Mouse (Mus musculus): ENCODE data around the gene Tnni1. TPM values are rescaled to one million over a fixed set of nuclear protein-coding genes. Genes with fewer than 3 reads are reported as not detected.

Gene Tnni1
- total RNA-seq, 4 experiments from 2014 or later, result 0.44 to 2.4 (median 1.1) TPM

DNA sequence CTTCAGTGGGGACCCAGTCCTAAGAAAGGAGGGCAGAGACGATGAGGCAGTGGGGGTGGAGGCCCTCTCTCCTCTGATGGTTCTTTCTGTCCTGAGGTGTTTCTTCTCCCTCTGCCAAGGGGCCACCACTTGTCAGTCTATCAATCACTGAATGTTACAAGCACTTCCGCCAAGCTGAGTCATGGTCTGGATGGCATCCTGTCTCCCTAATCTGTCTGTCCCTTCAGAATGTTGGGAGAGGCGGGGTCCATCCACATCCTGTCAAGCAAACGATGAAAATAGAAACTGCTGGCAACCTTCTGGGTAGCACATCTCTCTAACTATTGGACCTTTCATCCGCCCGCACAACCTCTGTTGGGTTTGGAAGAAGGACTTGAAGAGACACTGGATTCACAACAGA lies 65.2 kb downstream of the Tnni1 start:
- no peak for DNase-seq (ENCODE audit: low spot score)

DNA sequence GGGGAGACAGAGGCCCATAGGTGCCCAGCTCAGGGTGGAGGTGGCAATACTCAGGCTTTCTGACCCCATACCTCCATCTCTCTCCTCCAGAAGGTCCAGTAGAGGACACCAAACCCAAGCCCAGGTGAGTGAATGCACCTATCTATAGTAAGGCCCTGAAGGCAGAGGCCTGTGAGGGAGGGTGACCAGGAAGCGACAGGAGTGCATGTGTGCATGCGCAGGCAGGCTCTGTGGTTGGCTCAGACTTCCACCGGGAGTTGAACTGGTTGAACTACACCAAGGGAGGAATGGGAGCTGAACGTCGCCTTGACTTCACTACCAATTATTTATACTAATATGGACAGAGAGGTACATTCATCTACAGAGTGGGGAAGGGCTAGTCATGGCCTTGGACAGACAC lies 67.4 kb downstream of the Tnni1 start:
- DNase-seq (ENCODE audit: low spot score), result no peak

DNA sequence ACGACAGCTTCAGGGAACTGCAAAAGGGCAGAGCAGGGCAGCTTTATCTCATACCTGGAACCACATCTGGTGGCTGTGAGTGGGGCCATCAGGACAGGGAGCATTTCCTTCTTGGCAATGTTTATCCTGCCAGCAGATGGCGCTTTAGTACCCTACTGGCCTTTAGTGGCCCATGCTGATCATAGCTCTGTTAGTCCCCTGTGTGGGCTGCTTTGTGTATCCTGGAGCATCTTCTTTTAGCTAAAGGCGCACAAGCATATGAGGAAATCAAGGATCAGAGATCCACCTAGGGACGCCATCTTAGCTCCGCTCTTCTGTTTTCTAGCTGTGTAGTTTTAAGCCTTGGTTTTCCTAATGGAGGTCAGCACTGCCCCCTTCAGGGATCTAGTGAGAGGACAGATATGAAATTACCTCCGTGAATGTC lies 67.9 kb downstream of the Tnni1 start:
- DNase-seq (ENCODE audit: low spot score), result no peak

DNA sequence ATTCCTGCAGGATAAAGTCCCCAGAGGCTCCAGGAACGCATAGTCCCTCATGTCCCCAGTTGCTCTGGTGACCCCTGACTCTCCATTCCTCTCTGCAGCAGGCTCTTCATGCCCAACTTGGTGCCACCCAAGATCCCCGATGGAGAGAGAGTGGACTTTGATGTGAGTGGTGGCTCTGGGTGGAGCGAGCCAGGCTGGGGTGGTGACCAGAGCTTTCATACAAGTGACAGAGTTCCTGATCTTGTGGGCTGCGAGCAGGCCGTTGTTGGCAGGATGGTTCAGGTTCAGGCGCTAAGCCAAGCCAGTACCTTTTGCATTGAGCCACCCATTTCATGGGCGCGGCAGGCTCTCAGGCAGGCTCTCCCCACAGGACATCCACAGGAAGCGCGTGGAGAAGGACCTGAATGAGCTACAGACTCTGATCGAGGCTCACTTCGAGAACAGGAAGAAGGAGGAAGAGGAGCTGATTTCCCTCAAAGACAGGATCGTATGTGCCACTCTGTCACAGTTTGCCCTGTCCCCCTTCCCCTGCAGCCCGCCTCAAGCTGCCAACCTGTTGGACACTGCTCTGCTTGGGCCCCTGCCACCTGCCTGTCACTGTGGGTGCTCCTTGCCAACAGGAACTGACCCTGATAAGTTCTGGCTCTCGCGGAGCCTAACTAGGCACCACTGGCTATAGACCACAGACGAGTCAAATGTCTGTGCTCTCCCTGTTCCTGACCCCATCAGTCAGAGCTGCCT lies 68.5 kb downstream of the Tnni1 start:
- no peak for DNase-seq (ENCODE audit: low spot score)

DNA sequence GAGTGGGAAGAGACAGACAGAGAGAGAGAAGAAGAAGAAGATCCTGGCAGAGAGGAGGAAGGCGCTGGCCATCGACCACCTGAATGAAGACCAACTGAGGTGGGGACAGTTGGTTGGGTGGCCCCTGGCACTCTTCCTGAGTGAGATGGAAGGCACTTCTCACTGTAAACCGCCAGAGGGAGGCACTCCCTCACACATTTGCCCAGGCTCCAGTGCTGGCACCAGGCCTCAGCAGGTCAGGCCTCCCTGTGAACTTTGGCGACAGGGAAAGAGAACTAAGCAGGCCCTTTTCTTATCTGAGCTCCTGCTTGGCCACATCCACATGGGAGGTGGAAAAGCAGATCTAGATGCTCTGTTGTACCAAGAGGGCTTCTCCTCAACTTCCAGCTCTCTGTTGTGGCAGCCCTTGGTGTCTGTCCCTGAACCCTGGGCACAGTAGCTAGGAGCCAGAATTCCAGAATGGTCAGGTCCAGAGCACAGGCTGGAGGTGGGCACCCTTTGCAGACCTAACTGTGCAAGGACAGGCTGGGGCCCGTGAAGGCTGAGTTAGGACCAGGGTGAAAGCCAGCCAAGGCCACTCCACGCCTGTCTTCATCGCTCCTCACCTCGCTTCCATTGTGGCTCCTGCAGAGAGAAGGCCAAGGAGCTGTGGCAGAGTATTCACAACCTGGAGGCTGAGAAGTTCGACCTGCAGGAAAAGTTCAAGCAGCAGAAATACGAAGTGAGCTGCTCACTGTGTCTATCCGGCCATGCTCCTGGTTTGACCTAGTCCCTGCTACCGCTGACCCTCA lies 71.7 kb downstream of the Tnni1 start:
- no peak for DNase-seq (ENCODE audit: low spot score)

DNA sequence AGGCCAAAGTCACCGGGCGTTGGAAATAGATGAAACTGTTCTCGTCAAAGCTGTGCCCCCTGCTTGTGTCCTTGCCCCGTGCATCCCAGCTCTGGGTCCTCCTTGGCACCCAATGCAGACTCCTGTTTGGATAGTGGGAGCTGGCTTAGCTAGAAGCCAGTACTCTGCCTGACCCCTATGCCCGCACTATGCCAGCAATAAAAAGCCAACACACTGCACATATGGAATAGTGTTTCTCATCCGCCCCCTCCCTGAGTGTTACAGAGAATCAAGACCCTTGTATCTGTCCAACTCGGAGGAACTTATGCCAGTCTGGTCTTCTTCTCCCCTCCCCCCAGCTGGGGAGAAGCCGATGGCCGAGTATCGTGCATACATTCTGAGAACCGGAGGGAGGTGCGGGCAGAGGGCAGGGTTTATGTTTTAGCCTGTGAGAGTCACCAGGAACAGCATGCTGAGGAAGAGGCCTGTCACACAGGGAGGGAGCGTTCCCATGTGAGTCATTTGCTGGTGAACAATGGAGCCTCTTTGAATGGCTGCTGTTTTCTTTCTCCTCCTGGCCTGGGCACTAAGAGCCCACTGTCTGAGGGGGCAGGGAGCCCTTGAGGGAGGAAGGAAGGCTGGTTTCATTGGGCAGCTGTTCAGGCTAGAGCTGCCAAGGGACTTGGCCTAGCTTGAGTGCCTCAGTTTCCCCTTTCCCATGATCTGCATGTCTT lies 73.0 kb downstream of the Tnni1 start:
- DNase-seq (ENCODE audit: low spot score), result no peak

DNA sequence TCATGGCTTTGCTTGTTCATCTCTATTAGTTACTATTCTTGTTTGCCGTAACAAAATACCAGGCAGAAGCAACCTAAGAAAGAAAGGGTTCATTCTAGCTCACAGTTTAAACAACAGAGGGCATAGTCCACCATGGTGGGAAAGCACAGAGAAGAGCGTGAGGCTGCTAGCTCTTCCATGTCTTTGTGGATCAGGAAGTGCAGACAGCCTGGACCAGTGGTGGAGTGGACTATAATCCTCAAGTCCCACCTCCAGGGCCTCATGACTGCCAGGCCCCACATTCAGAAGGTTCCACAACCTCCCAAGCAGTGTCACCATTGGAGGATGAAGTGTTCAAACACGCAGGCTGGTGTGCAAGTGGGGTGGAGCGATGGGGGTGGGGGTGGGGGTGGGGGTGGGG lies 74.0 kb downstream of the Tnni1 start:
- DNase-seq (ENCODE audit: low spot score), result no peak

DNA sequence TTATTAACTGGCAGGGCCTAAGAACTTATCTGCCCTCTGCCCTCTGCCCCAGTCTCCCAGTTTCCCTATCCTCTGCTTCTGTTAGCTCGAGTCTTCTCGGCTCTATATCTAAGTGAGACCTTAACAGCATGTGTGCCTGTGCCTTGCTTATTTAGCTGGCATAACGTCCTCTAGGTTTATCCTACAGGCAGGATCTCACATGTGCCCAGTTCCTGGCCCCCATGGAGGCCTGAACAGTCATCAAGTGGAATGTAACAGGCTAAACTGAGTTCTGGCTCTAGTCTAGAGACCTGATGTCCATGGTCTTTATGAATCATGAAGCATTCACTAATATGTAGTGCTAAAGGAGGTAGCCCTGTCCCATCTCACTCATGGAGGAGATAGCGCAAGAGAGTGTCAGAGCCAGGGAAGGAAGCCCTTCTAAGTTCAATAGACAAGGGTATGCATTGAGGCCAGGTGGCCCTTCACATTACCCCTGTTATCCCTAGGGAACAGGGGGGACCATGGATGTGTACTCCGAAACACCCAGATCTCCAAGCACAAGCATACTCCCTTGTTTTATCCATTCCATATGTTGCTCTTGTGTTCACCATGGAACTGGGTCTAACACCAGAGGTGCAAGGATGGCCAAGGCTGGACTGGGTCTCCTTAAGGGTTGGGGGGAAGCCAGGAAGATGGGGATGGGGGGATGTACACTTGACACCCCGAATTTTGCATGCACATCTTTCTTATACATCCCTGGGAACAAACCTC lies 75.5 kb downstream of the Tnni1 start:
- no peak for DNase-seq (ENCODE audit: low spot score)

DNA sequence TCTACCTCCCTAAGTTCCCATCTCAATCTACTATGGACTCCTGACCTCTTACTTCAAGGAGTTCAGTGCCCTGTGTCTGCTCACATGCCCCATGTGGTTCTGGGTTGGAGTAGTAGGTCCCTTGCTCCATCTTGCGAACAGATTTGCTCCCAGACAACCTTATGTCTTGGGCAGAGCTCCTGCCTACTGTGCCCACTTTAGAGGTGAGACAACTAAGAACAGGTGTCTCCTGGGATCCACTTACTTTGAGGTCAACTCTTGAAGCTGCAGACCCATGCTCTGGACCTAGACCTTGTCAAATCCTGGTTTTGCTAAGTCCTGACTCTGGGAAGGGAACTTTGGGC lies 76.1 kb downstream of the Tnni1 start:
- no peak for DNase-seq (ENCODE audit: low spot score)

DNA sequence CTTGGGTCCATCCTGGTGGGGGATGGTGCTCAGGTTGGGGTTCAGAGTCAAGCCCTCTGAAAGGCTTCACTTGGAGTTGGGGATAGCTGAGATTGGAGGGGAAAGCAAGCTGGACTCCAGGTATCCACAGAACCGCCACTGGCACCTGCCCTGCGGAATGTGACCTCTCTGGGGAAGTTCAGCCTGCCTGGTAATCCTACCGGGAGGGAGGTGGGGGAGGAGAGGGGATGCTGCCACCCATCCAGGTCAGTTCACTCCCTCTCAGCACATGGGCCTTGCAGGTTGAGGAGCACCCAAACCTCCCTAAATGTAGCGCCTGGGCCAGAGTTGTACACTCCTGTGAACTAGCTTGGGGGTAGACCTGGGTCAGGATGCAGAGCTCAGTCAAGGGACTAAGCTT lies 76.8 kb downstream of the Tnni1 start:
- no peak for DNase-seq (ENCODE audit: low spot score)

DNA sequence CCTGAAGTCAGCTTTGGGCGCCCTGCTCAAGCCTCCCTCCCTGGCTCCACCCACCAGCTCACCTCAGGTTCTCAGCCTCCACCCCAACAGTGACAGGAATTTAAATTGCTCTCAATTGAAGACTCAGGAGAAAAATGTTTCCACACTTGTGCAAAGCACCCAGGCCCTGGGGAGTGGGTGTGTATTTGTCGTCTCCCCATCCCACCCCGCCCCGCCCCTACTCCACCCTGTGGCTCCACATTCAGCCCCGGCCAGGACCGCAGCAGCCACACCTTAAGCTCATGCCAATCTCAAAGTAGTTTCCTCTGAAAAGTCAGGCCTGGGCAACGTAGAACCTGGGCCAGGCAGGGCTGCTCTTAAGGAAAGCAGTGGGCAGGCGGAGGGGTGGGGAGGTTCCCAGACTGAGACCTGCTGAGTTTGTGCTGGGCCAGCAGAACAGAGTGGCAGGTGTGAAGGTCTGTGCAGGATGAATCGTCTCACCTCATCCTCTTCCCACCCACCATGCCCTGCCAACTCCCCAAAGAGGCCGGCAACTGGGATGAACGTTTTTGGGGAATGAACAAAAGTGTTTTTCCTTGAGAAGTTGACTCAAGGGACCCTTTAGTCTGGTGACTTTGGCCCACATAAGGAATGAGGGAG lies 78.0 kb downstream of the Tnni1 start:
- DNase-seq (ENCODE audit: low spot score), result no peak

DNA sequence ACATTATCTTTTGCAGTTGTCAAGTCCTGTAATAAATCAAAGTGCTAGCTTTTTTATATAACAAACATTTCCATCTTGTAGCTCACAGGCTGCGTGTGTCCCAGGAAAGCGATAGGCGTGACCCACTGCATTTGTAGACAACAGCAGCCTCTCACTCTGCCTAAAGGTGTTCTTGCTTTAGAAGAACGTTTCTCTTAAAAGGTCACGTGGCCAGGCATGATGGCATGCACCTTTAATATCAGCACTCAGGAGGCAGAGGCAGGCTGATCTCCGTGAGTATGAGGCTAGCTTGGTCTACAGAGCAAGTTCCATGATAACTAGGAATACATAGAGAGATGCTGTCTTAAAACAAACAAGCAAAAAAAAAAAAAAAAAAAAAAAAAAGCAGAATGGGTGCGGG lies 79.3 kb downstream of the Tnni1 start:
- DNase-seq (ENCODE audit: low spot score), result no peak

Other genes starting within 250 kb of the Tnni1 start
- 10 to 100 TPM; 14.8 to 19.1 (median 15.9) TPM for gene Nav1, start 172.1 kb upstream of the Tnni1 start, total RNA-seq (2022)
- gene Csrp1, start 59.4 kb upstream of the Tnni1 start, total RNA-seq (2022), result 10 to 100 TPM; 36.0 to 45.8 (median 40.9) TPM
- 10 to 100 TPM in 1 of 4 experiments, 1 to 10 TPM in 3; 7.2 to 12.7 (median 8.4) TPM for gene Phlda3, start 13.3 kb upstream of the Tnni1 start, total RNA-seq (2022)
- gene Lad1, start 39.2 kb downstream of the Tnni1 start, total RNA-seq (2022), result 1 to 10 TPM; 5.0 to 8.6 (median 5.5) TPM
- over 10,000 TPM in 2 of 4 experiments, 1,000 to 10,000 TPM in 2; 8,821 to 11,650 (median 10,060) TPM for gene Tnnt2, start 56.9 kb downstream of the Tnni1 start, total RNA-seq (2022)
- gene Pkp1, start 139.8 kb downstream of the Tnni1 start, total RNA-seq (2022), result not detected
- gene Igfn1, start 226.9 kb downstream of the Tnni1 start, total RNA-seq (2022), result under 1 TPM; 0.05 to 0.16 (median 0.10) TPM
- 10 to 100 TPM; 12.6 to 21.0 (median 17.3) TPM for gene Tmem9, start 228.7 kb downstream of the Tnni1 start, total RNA-seq (2022)